Mouse (Mus musculus): Measurements from ENCODE around the gene Usp45. TPM values are rescaled to one million over a fixed set of nuclear protein-coding genes. Genes with fewer than 3 reads are reported as not detected.
A peak's percentile ranks its signal among the peaks of the same experiment; 100 is the strongest.

Usp45 gene
- polyA plus RNA-seq, 1 experiment = 3.0 TPM

GRCm38 (mm10) chr4:21847481-21848286, 80.7 kb downstream of the Usp45 start, which contains the start of gene Pnisr:
Gene Pnisr (plus strand): TSS chr4:21847583.
- H3K4me3 ChIP-seq (ENCODE audit: low read depth, low read length) = peak within 1 kb of the TSS; percentile 93
- H3K36me3 ChIP-seq (ENCODE audit: control insufficient read depth, insufficient read depth, low read length) = no peaks in the 10 kb centered on the region
- H3K27me3 ChIP-seq (ENCODE audit: control insufficient read depth, insufficient read depth, low read length) = no peaks in the 10 kb centered on the region
- H3K27ac ChIP-seq (ENCODE audit: insufficient read depth, low read depth, low read length) = peak within 1 kb of the TSS; percentile 92
- TF ChIP-seq CTCF (IDR thresholded peaks at IDR 0.05; ENCODE audit: extremely low read depth, insufficient read length, insufficient replicate concordance, low read depth, low read length) (peak; percentile 92; the same call in 1 of the 2 replicates), POLR2A (IDR thresholded peaks at IDR 0.05; ENCODE audit: low read depth, low read length) (peak; percentile 30; the same call in 1 of the 2 replicates)
- peaks cover 2% of the 10 kb centered on the region; the same call in 1 of the 2 replicates for H3K4me1 ChIP-seq (ENCODE audit: control insufficient read depth, insufficient read depth, insufficient read length, low read length)
- under 1% methylated on average over 50 of the region's 50 CpGs for WGBS

GRCm38 (mm10) chr4:21848287-21848630, 81.3 kb downstream of the Usp45 start:
- H3K4me3 ChIP-seq (ENCODE audit: low read depth, low read length) = peak overlapping the region; percentile 93
- peaks cover 2% of the 10 kb centered on the region; the same call in 1 of the 2 replicates for H3K4me1 ChIP-seq (ENCODE audit: control insufficient read depth, insufficient read depth, insufficient read length, low read length)
- 0 out of 2 replicates have a peak, but pooled peaks cover under 1% of the 10 kb centered on the region for H3K36me3 ChIP-seq (ENCODE audit: control insufficient read depth, insufficient read depth, low read length)
- no peaks in the 10 kb centered on the region for H3K27me3 ChIP-seq (ENCODE audit: control insufficient read depth, insufficient read depth, low read length)
- H3K27ac ChIP-seq (ENCODE audit: insufficient read depth, low read depth, low read length) = peak overlapping the region; percentile 89
- WGBS = under 1% methylated on average over 24 of the region's 24 CpGs
- TF ChIP-seq POLR2A (IDR thresholded peaks at IDR 0.05; ENCODE audit: low read depth, low read length) (no peak), CTCF (IDR thresholded peaks at IDR 0.05; ENCODE audit: extremely low read depth, insufficient read length, insufficient replicate concordance, low read depth, low read length) (no peak)

- no peaks in the 10 kb centered on the region for H3K27me3 ChIP-seq (ENCODE audit: control insufficient read depth, insufficient read depth, low read length)
- no peak overlapping the region for H3K27ac ChIP-seq (ENCODE audit: insufficient read depth, low read depth, low read length)
- no peaks in the 10 kb centered on the region for H3K4me1 ChIP-seq (ENCODE audit: control insufficient read depth, insufficient read depth, insufficient read length, low read length)
- peaks cover 49% of the 10 kb centered on the region for H3K36me3 ChIP-seq (ENCODE audit: control insufficient read depth, insufficient read depth, low read length)
- 85% methylated on average over 1 of the region's 1 CpGs for WGBS
- H3K4me3 ChIP-seq (ENCODE audit: low read depth, low read length) = no peak overlapping the region
- TF ChIP-seq CTCF (IDR thresholded peaks at IDR 0.05; ENCODE audit: extremely low read depth, insufficient read length, insufficient replicate concordance, low read depth, low read length) (no peak), POLR2A (IDR thresholded peaks at IDR 0.05; ENCODE audit: low read depth, low read length) (no peak)
Measured at GRCm38 (mm10) chr4:21857481-21857880, 90.5 kb downstream of the Usp45 start.

GRCm38 (mm10) chr4:21865226-21865625, 98.3 kb downstream of the Usp45 start:
- Histone ChIP-seq H3K27me3 (ENCODE audit: control insufficient read depth, insufficient read depth, low read length) (no peaks in the 10 kb centered on the region), H3K4me1 (ENCODE audit: control insufficient read depth, insufficient read depth, insufficient read length, low read length) (no peaks in the 10 kb centered on the region), H3K27ac (ENCODE audit: insufficient read depth, low read depth, low read length) (no peak overlapping the region), H3K36me3 (ENCODE audit: control insufficient read depth, insufficient read depth, low read length) (peaks cover 50% of the 10 kb centered on the region), H3K4me3 (ENCODE audit: low read depth, low read length) (no peak overlapping the region)
- 92% methylated on average over 1 of the region's 1 CpGs for WGBS
- TF ChIP-seq POLR2A (IDR thresholded peaks at IDR 0.05; ENCODE audit: low read depth, low read length) (no peak), CTCF (IDR thresholded peaks at IDR 0.05; ENCODE audit: extremely low read depth, insufficient read length, insufficient replicate concordance, low read depth, low read length) (no peak)

GRCm38 (mm10) chr4:21878776-21879175, 111.8 kb downstream of the Usp45 start:
- TF ChIP-seq CTCF (IDR thresholded peaks at IDR 0.05; ENCODE audit: extremely low read depth, insufficient read length, insufficient replicate concordance, low read depth, low read length) (no peak), POLR2A (IDR thresholded peaks at IDR 0.05; ENCODE audit: low read depth, low read length) (no peak)
- Histone ChIP-seq H3K4me3 (ENCODE audit: low read depth, low read length) (no peak overlapping the region), H3K36me3 (ENCODE audit: control insufficient read depth, insufficient read depth, low read length) (peaks cover 19% of the 10 kb centered on the region), H3K27me3 (ENCODE audit: control insufficient read depth, insufficient read depth, low read length) (no peaks in the 10 kb centered on the region), H3K27ac (ENCODE audit: insufficient read depth, low read depth, low read length) (no peak overlapping the region), H3K4me1 (ENCODE audit: control insufficient read depth, insufficient read depth, insufficient read length, low read length) (0 out of 2 replicates have a peak, but pooled peaks cover 2% of the 10 kb centered on the region)
- WGBS = 6% methylated on average over 6 of the region's 6 CpGs

GRCm38 (mm10) chr4:21879565-21880220, 112.7 kb downstream of the Usp45 start, which contains the start of gene Coq3:
Gene Coq3 (plus strand): TSS chr4:21879673.
- H3K4me3 ChIP-seq (ENCODE audit: low read depth, low read length) = peak within 1 kb of the TSS; percentile 81
- H3K27ac ChIP-seq (ENCODE audit: insufficient read depth, low read depth, low read length) = peak within 1 kb of the TSS; percentile 94
- 0 out of 2 replicates have a peak, but pooled peaks cover 2% of the 10 kb centered on the region for H3K4me1 ChIP-seq (ENCODE audit: control insufficient read depth, insufficient read depth, insufficient read length, low read length)
- no peak for TF ChIP-seq CTCF (IDR thresholded peaks at IDR 0.05; ENCODE audit: extremely low read depth, insufficient read length, insufficient replicate concordance, low read depth, low read length)
- TF ChIP-seq POLR2A (IDR thresholded peaks at IDR 0.05; ENCODE audit: low read depth, low read length) = peak; percentile 41; the same call in 1 of the 2 replicates
- H3K27me3 ChIP-seq (ENCODE audit: control insufficient read depth, insufficient read depth, low read length) = no peaks in the 10 kb centered on the region
- H3K36me3 ChIP-seq (ENCODE audit: control insufficient read depth, insufficient read depth, low read length) = peaks cover 12% of the 10 kb centered on the region
- under 1% methylated on average over 51 of the region's 51 CpGs for WGBS

GRCm38 (mm10) chr4:21882806-21883205, 115.8 kb downstream of the Usp45 start:
- Histone ChIP-seq H3K27ac (ENCODE audit: insufficient read depth, low read depth, low read length) (no peak overlapping the region), H3K36me3 (ENCODE audit: control insufficient read depth, insufficient read depth, low read length) (peaks cover 4% of the 10 kb centered on the region), H3K4me1 (ENCODE audit: control insufficient read depth, insufficient read depth, insufficient read length, low read length) (0 out of 2 replicates have a peak, but pooled peaks cover 2% of the 10 kb centered on the region), H3K4me3 (ENCODE audit: low read depth, low read length) (no peak overlapping the region), H3K27me3 (ENCODE audit: control insufficient read depth, insufficient read depth, low read length) (no peaks in the 10 kb centered on the region)
- TF ChIP-seq CTCF (IDR thresholded peaks at IDR 0.05; ENCODE audit: extremely low read depth, insufficient read length, insufficient replicate concordance, low read depth, low read length) (no peak), POLR2A (IDR thresholded peaks at IDR 0.05; ENCODE audit: low read depth, low read length) (no peak)
- 91% methylated on average over 6 of the region's 6 CpGs for WGBS
